14 mouse cellular contexts compared by ENCODE assay signal in genomic region chr5:129524751-129525150, GRCm38 (mm10). TPM values are rescaled to one million over a fixed set of nuclear protein-coding genes. Genes with fewer than 3 reads are reported as not detected.
DNase-seq lines count a peak whose midpoint lies in the region; ATAC-seq and TF ChIP-seq lines count a peak whose summit lies in the region.
"Had no signal": no experiment of that assay in that cellular context is flagged by ENCODE, and none has a peak within 500 bp of the region (broad histone marks: within the 10 kb centered on the region; RNA-seq: fewer than 3 reads in every experiment).

No protein-coding gene starts in this region.

- no peak for TF ChIP-seq CTCF in lung, embryonic 14.5 days (IDR thresholded peaks at IDR 0.05; ENCODE audit: low read depth)

- no peak for ATAC-seq in lung, embryonic 14.5 days (ENCODE audit: insufficient read depth)
- ATAC-seq in midbrain, embryonic 14.5 days (ENCODE audit: low FRiP score, low TSS enrichment): no peak

- no peak overlapping the region for H3K27ac ChIP-seq in lung, embryonic 14.5 days (ENCODE audit: low read depth)
- H3K27ac ChIP-seq in midbrain, embryonic 14.5 days (replicated peaks; ENCODE audit: low read depth, low read length): no peak overlapping the region
- H3K27ac ChIP-seq: hindbrain, embryonic 15.5 days; macrophage had no signal

- H3K36me3 ChIP-seq in lung, embryonic 14.5 days (ENCODE audit: insufficient read depth): peaks cover 91% of the 10 kb centered on the region
- H3K36me3 ChIP-seq in midbrain, embryonic 14.5 days (ENCODE audit: control insufficient read depth, insufficient read depth, low read length): peaks cover 76% of the 10 kb centered on the region

- no peak overlapping the region for H3K4me2 ChIP-seq in lung, embryonic 14.5 days
- no peak overlapping the region for H3K4me2 ChIP-seq in midbrain, embryonic 14.5 days (ENCODE audit: low read length)
- H3K4me2 ChIP-seq: hindbrain, embryonic 15.5 days had no signal

- 91% methylated on average over 5 of the region's 5 CpGs for WGBS in lung, embryonic 14.5 days
- 92% methylated on average over 5 of the region's 5 CpGs for WGBS in midbrain, embryonic 14.5 days

- intact Hi-C loops in heart, postnatal 25 days (cut with DNase I): no loop called here

- H3K4me3 ChIP-seq in lung, embryonic 14.5 days (ENCODE audit: low read depth, low read length): no peak overlapping the region
- H3K4me3 ChIP-seq in midbrain, embryonic 14.5 days (replicated peaks; ENCODE audit: low read depth, low read length): no peak overlapping the region
- H3K4me3 ChIP-seq: erythroblast, embryonic 14.5 days; hindbrain, embryonic 15.5 days; myocyte had no signal

- peak; percentile 91 for DNase-seq in heart, adult 11 months
- DNase-seq in heart, postnatal 25 days (ENCODE audit: low spot score): no peak
- peak; percentile 21 for DNase-seq in lung, embryonic 14.5 days
- no peak for DNase-seq in lung, postnatal 4 days
- DNase-seq in CD4-positive helper T cell, adult 2 months (ENCODE audit: low read depth, low spot score): peak; percentile 44
- peak; percentile 26 for DNase-seq in adipocyte (ENCODE audit: low spot score)
- DNase-seq in midbrain, embryonic 14.5 days: no peak
- DNase-seq in embryo, embryonic 9.5 days (ENCODE audit: extremely low spot score): no peak
- DNase-seq: cerebellum, postnatal 14 days; gastrocnemius, postnatal 10 days had no signal

- no peaks in the 10 kb centered on the region for H3K4me1 ChIP-seq in lung, embryonic 14.5 days (ENCODE audit: insufficient read depth)
- H3K4me1 ChIP-seq in midbrain, embryonic 14.5 days (ENCODE audit: control insufficient read depth, insufficient read depth, low read length): no peaks in the 10 kb centered on the region

- H3K9me3 ChIP-seq in lung, embryonic 14.5 days (ENCODE audit: low read depth, low read length): no peaks in the 10 kb centered on the region
- H3K9me3 ChIP-seq in midbrain, embryonic 14.5 days (ENCODE audit: control insufficient read depth, low read length): no peaks in the 10 kb centered on the region
- H3K9me3 ChIP-seq: hindbrain, embryonic 15.5 days had no signal

- H3K27me3 ChIP-seq in lung, embryonic 14.5 days (ENCODE audit: insufficient read depth, low read length): no peaks in the 10 kb centered on the region
- H3K27me3 ChIP-seq in midbrain, embryonic 14.5 days (ENCODE audit: control insufficient read depth, insufficient read depth, low read length): no peaks in the 10 kb centered on the region
- H3K27me3 ChIP-seq: hindbrain, embryonic 15.5 days had no signal

- no peak overlapping the region for H3K9ac ChIP-seq in lung, embryonic 14.5 days
- H3K9ac ChIP-seq in midbrain, embryonic 14.5 days (replicated peaks; ENCODE audit: low read length): no peak overlapping the region
- H3K9ac ChIP-seq: hindbrain, embryonic 15.5 days had no signal

RNA-seq across cellular contexts. Expression of gene Sfswap, which starts 23.7 kb away (rescaled TPM):
- 10 to 100 TPM; 30.3 to 33.7 TPM for total RNA-seq in heart, postnatal 25 days (2021)
- polyA plus RNA-seq in lung, embryonic 14.5 days (2014; fragmentation: Nextera tagmentation; extraction: Ambion mirVana): 52.4 and 57.3 TPM in 2 replicates
- 53.0 and 58.5 TPM in 2 replicates for polyA plus RNA-seq in midbrain, embryonic 14.5 days (2014; fragmentation: Nextera tagmentation; extraction: Ambion mirVana)

RNA-seq across cellular contexts. Expression of gene Mmp17, which starts 59.2 kb away (rescaled TPM):
- total RNA-seq in heart, postnatal 25 days (2021): 1 to 10 TPM in 1 of 2 experiments, under 1 TPM in 1; 0.98 to 1.2 TPM
- polyA plus RNA-seq in lung, embryonic 14.5 days (2014; fragmentation: Nextera tagmentation; extraction: Ambion mirVana): 1.4 and 1.5 TPM in 2 replicates
- polyA plus RNA-seq in midbrain, embryonic 14.5 days (2014; fragmentation: Nextera tagmentation; extraction: Ambion mirVana): 7.3 and 8.3 TPM in 2 replicates
- polyA plus RNA-seq: macrophage had no signal

Comparison
In these comparisons a context has a peak if more than half of its experiments do, and no peak if none do; other contexts are left out.
1. DNase-seq: peak in heart, adult 11 months (single experiment), lung, embryonic 14.5 days (single experiment), CD4-positive helper T cell, adult 2 months (single experiment) and adipocyte (single experiment); none in heart, postnatal 25 days (single experiment), lung, postnatal 4 days (0 of 2), midbrain, embryonic 14.5 days (single experiment) and embryo, embryonic 9.5 days (single experiment).